Mouse (Mus musculus) retina, embryonic 14.5 days (tissue): Measurements from ENCODE around the gene Dgkz.

Experiments
- DNase-seq: peaks from one replicate; pipeline ENCODE4 v3.0.0-alpha.2; 2015; ENCODE audit warnings: low spot score

Dgkz gene

GRCm38 (mm10) chr2:91934826-91935525 lies 40.7 kb downstream of the Dgkz start:
- DNase-seq, result no peak

GRCm38 (mm10) chr2:91934016-91934415 lies 41.6 kb downstream of the Dgkz start:
- no peak for DNase-seq

GRCm38 (mm10) chr2:91933471-91933870 lies 42.2 kb downstream of the Dgkz start:
- DNase-seq, result no peak

DNA sequence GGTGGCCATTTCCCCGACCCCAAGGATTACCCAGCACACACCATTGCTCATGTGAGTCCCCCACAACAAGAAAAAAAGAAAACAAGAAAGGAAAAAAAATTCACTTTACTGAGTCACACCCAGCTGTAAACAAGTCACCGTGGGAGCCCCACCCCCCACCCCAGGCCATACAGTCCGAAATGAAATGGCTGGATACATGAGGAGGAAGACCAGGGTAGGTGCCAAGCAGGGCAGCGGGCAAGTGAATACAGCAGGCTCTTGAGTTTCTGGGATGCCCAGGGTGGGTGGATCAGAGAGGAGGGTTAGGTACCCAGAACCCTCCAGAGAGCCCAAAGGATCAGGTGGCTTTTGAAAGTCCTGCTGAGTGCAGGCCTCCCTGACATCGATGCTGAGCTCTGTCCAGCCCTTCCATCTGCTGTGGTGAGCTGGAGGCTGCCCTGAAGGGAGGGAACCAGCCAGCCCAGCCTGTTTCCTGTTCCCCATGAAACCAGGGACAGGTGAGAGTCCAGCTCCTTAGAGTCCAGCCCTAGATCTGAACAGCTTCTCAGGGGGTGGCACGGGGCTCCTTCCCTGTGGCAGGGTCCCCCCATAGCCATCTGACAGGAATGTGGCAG lies 42.8 kb downstream of the Dgkz start:
- DNase-seq, result no peak

- DNase-seq, result peak; percentile 61
Observed at GRCm38 (mm10) chr2:91932160-91932711, 43.4 kb downstream of the Dgkz start, which contains the start of gene Mdk. TSS of gene Mdk (minus strand) at chr2:91932297.

DNA sequence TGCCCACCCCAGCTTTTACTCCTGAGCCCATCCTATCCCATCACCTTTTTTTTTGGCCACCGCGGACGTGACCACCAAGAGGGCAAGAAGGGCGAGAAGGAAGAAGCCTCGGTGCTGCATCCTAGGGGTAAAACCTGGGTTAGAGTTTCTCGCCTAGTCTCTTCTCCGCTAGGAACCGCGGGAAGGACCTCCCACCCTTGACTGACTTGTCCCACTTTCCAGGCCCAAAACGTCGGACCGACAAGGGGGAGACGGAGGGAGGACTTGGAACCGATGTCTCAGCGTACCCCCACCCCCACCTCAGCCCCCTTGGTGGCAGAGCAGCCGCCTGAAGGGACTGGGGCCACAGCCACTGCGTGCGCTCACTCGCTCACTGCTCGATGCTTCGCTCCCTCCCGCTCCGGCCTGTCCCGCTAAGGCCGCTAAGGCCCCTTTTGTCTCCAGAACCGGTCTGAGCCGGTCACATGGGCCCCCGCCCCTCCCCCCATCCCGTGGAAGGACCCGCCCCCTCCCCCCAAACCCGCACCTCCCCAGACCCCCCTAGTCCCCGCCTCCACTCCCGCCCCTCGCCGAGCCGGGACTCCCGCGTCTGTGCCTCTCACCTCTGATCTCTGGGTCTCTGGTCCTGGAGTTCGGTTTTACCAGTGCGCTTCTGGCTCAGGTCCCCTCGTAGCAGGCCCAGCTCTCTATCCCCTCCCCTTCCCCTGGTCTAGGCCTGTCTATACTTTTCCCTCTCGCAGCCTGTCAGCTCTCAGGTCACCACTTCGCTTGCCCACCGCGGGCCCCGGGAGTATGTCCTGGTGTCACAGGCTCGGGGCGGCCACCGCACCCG lies 44.1 kb downstream of the Dgkz start:
- DNase-seq, result peak; percentile 81

DNA sequence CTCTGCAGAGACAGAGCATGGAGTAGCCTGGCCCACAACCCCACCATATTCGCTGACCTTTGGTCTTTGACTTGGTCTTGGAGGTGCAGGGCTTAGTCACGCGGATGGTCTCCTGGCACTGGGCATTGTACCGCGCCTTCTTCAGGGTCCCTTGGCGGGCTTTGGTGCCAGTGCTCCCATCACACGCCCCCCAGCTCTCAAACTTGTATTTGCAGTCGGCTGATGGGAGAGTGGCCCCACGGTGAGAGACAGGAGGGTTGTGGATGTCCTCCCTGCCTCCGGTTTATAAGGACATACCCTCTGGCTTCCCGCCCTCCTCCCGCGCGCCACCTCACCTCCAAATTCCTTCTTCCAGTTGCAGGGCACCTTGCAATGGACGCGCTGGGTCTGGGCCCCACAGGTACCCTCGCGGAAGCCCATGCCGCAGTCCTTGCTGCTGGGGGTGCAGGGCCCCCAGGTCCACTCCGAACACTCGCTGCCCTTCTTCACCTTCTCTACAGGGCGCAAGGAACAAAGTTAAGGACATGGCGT lies 44.8 kb downstream of the Dgkz start:
- DNase-seq, result peak; percentile 39

DNA sequence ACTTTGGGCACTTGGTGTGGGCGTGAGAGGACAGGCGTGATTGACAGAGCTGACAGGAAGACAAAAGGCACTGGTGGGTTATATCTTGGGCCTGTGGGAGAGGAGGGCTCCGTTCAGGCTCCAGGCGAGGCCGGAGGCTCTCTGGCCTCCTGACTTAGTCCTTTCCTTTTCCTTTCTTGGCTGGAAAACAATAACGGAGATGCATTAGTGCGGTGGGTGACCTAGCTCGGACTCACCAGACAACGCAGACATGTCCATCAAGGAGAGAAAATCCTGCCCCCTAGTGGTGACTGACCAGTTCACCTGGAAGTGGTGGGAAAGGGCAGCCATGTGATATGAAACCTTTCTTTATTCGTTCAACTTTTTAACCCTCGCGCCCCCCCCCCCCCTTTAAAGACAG lies 45.7 kb downstream of the Dgkz start:
- peak; percentile 96 for DNase-seq

- DNase-seq, result no peak
Observed at GRCm38 (mm10) chr2:91929455-91929854, 46.2 kb downstream of the Dgkz start.

DNA sequence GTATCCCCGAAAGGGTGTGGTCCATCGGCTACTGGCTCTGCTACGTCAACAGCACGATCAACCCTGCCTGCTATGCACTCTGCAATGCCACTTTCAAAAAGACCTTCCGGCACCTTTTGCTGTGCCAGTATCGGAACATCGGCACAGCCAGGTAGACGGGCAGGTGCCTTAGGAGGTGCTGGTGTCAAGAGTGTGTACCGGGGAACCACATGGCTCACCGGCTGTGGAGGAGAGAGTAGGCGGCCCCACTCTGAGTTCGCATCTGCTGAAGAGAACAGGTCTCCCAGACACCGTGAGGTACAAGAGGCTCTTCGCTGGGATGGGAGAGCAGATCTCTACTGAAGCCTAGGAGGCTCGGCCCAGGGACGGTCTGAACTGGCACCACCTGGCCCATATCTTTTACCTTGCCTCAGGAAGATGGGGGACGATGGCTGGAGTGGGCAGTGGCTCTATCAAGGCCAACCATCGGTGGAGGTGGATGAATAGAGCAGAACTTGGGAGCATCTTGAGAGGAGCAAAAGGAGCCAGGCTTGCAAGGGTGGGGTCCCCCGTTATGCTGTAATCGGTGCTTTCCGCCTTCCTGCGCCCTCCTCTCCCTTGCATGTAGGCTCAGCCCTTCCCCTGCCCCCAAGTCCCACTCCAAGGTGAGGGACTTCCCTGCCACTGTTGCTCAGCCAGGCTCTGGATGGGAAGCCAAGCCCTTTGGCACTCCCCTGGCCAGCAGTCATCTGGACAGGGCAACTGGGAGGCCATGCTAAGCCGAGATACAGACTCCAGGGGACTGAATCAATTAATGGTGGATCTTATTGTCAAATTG lies 46.9 kb downstream of the Dgkz start:
- DNase-seq, result no peak

GRCm38 (mm10) chr2:91927826-91928533 lies 47.7 kb downstream of the Dgkz start:
- peak; percentile 92 for DNase-seq

DNA sequence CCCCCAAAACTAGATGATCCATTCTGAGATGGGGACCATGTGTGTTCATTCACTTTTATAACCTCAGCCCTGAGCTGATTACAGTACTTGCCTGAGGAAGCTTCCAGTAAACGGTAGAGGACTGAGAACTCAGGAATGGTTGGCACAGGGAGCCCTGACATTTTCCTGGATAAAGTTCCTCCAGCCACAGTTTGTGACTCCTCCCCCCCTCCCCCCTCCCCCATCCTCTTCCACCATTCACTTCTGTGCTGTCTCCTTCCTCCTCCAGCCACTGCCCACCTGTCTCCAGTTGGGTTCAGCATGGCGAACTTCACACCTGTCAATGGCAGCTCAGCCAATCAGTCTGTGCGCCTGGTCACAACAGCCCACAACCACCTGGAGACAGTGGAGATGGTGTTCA lies 48.7 kb downstream of the Dgkz start, which contains the start of gene Chrm4:
TSS of gene Chrm4 (plus strand) at position 301 of the 400 bp plus-strand sequence.
- no peak for DNase-seq

DNA sequence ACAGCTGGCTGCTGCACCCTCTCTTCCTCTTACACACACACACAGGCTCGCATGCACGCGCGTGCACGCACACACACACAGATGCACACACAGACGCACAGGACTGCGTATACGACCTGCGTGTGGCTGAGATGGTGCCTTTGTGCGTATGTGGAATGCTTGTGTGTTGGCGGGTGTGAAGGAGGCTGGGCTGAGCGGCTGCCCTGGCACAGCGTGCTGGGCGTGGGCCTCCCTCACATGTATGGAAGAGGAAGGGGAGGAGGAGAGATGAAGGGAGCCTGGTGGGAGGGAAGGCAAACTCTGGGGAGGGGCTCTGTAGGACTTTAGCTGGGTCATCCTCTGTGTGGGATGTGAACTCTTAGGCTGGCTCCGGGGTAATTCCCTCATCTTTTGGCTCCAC lies 50.2 kb downstream of the Dgkz start:
- no peak for DNase-seq

DNA sequence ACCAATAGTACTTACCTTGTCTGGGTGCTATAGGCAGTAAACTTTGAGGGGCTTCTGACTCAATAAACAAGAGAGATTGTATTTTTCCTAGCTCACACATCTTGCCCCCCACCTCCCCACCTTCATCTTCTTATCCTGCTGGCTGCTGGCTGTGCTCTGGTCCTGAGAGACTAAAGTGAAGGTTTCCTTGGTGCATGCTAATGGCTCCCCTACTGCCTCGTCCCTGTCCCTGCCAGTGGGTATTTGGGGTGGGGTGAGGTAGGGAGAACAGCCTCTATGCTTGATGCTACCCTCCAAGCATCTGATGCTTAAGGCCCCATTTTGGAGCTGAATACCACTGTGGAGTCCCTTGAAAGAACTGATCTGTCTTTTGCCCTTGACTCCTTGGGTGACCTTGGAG lies 50.9 kb downstream of the Dgkz start:
- DNase-seq, result no peak

DNA sequence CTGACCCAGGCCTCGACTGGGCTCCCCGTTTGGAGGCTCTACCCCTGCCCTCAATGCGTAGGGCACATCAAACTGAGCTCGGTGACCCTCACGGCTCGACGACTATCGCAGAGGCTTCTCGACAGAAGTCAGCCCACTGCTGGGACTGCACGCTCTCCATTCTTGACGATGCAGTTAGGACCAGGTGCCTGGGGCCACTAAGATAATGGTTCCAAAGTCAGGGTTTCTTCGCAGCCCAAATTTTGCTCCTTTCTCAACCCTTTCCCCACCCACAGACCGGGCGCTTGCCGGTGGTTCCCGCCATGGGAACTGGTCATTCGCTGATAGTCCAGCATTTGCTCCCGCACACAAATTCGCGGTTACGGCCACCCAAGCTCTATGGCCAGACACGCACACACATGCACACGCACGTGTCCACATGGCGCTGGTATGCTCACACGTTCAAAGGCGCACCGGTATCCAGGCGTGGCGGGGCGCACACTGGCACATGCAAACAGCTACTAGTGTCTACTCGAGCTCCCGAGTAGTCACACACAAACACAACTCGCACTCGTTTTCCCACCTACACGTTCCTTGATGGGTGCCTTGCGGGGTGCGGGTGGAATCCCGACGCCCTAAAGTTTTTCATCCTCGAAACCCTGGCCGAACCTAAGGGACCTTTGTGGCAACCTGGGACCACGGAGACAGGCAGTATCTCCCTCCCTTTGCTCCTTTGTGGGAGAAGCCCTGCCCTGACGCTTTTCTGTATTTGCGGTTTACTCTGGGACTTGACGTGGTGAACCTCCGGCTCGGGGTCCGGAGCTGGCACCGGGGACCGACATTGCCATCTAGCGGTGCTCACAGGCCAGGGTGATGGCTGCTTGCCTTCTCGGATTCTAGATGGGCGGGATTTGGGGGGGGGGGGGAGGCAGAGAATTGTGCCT lies 52.0 kb downstream of the Dgkz start:
- DNase-seq, result peak; percentile 85

GRCm38 (mm10) chr2:91922586-91923414 lies 52.9 kb downstream of the Dgkz start:
- DNase-seq, result no peak

GRCm38 (mm10) chr2:91921790-91922570 lies 53.7 kb downstream of the Dgkz start:
- peak; percentile 79 for DNase-seq
